Mouse (Mus musculus) liver, embryonic 13.5 days (tissue): ENCODE measurements around the gene Ndufv2. TPM values are rescaled to one million over a fixed set of nuclear protein-coding genes. Genes with fewer than 3 reads are reported as not detected.

ENCODE experiments used
- ATAC-seq: fragments of 200-750 bp; cut with Nextera tagmentation; 2 replicates; pipeline ENCODE4 v1.8.0; 2017; ENCODE audit warnings: low read depth, mild to moderate bottlenecking, moderate number of reproducible peaks, moderate library complexity
- DNase-seq: peaks from one replicate; pipeline ENCODE4 v3.0.0; 2022
- H3K27ac ChIP-seq: fragments of 300-500 bp; sonication (generic); 2 replicates; pipeline ENCODE4 v1.5.1; 2015; ENCODE audit warnings: moderate library complexity, mild to moderate bottlenecking, inconsistent platforms
- H3K27me3 ChIP-seq: fragments of 300-500 bp; sonication (generic); 2 replicates; pipeline ENCODE4 v1.6.1; 2015; ENCODE audit warnings: mild to moderate bottlenecking, inconsistent platforms
- H3K36me3 ChIP-seq: fragments of 300-500 bp; sonication (generic); 2 replicates; pipeline ENCODE4 v1.6.1; 2015; ENCODE audit warnings: mild to moderate bottlenecking, inconsistent platforms
- H3K4me1 ChIP-seq: fragments of 300-500 bp; sonication (generic); replicated peaks from 2 replicates; pipeline ENCODE4 v1.6.1; 2015; ENCODE audit warnings: inconsistent platforms
- H3K4me2 ChIP-seq: fragments of 300-500 bp; sonication (generic); 2 replicates; pipeline ENCODE4 v1.6.1; 2015; ENCODE audit warnings: inconsistent platforms, mild to moderate bottlenecking, moderate library complexity
- H3K4me3 ChIP-seq: fragments of 300-500 bp; sonication (generic); replicated peaks from 2 replicates; pipeline ENCODE4 v1.5.1; 2015; ENCODE audit warnings: mild to moderate bottlenecking, inconsistent platforms
- H3K9ac ChIP-seq: fragments of 300-500 bp; sonication (generic); 2 replicates; pipeline ENCODE4 v1.6.1; 2015; ENCODE audit warnings: mild to moderate bottlenecking, inconsistent platforms
- H3K9me3 ChIP-seq: fragments of 300-500 bp; sonication (generic); replicated peaks from 2 replicates; pipeline ENCODE4 v1.6.1; 2016; ENCODE audit warnings: inconsistent platforms
- WGBS: fragments of 180-500 bp; shearing (Covaris S2); methylation state at CpG from one replicate; pipeline ENCODE4 v1.1.7; 2015; ENCODE audit not compliant: insufficient replicate concordance; 5-methylcytosine and 5-hydroxymethylcytosine counted together
- polyA plus RNA-seq: library from polyadenylated mRNA; unstranded; fragments of >200 nt; fragmentation: Nextera tagmentation; extraction: Ambion mirVana; gene quantifications from 2 replicates; pipeline ENCODE4 v1.2.1, GENCODE M21; 2015

The Ndufv2 gene
- polyA plus RNA-seq, 1 experiment from 2014 or later, result 246 TPM

DNA sequence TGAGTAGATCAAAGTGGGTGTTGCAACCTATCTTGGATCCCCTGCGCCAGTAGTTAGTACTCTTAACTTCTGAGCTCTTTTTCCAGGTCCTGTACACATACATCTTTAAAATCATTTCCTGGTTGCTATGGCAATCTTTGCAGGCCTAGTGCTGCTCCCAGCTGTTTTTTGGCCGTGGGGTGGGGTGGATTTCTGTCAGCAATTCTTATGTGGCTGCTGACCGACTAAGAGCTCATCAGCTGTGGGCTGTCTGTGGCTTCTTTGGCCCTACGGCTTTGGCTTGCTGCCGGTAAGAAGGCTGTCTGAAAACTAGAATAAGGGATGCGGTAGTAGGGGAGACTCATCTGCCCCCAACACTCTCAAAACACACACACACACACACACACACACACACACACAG, 9.4 kb upstream of the Ndufv2 start:
- H3K36me3 ChIP-seq, result peaks cover 24% of the 10 kb centered on the region
- peak overlapping the region; percentile 76 for H3K9ac ChIP-seq
- whole genome bisulfite sequencing, result 21% methylated on average over 6 of the region's 6 CpGs
- H3K4me3 ChIP-seq, result peak overlapping the region; percentile 75
- H3K27ac ChIP-seq, result peak overlapping the region; percentile 75
- peaks cover 45% of the 10 kb centered on the region for H3K4me1 ChIP-seq
- ATAC-seq (no peak), DNase-seq (no peak)
- no peaks in the 10 kb centered on the region for H3K27me3 ChIP-seq
- H3K9me3 ChIP-seq, result no peaks in the 10 kb centered on the region
- peak overlapping the region; percentile 71 for H3K4me2 ChIP-seq

DNA sequence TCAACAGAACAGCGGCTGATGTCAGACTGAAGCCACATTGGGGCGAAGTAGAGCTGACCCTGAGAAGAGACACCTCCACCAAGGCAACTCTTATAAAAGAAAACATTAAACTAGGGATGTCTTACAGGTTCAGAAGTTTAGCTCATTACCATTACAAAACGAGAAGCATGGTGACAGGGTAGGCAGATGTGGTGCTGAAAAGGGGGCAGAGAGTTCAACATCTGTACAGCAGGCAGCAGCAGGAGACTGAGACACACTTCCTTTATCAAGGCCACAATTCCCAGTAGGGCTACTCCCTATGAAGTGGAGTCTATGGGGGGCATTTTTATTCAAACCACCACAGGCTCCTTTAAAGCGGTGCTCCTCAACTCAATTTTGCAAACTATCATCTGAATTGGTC, 6.8 kb upstream of the Ndufv2 start:
- Histone ChIP-seq H3K27ac (no peak overlapping the region), H3K36me3 (no peaks in the 10 kb centered on the region), H3K9me3 (no peaks in the 10 kb centered on the region), H3K4me3 (no peak overlapping the region), H3K4me1 (peaks cover 53% of the 10 kb centered on the region), H3K9ac (no peak overlapping the region), H3K4me2 (no peak overlapping the region), H3K27me3 (no peaks in the 10 kb centered on the region)
- DNase-seq (no peak), ATAC-seq (no peak)
- 59% methylated on average over 4 of the region's 4 CpGs for WGBS

DNA sequence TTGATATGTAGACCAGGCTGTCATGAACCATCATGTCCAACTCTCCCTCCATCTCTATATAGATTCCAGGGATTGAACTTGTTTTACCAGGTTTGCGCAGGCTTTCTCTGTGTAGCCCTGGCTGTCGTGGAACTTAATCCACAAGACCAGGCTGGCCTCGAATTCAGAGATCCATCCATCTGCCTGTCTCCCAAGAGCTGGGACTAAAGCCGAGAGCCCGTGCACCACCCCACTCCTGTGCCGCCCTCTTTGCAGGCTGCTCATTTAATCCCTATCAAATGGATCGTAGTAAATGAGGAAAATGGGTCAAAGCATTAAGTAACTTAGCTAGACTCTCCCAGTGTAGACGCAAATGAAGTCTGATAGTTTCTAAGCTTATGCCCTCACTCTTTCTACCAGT, 6.1 kb upstream of the Ndufv2 start:
- H3K4me1 ChIP-seq, result peaks cover 48% of the 10 kb centered on the region
- DNase-seq, result no peak
- H3K9me3 ChIP-seq, result no peaks in the 10 kb centered on the region
- no peak overlapping the region for H3K4me2 ChIP-seq
- H3K9ac ChIP-seq, result no peak overlapping the region
- ATAC-seq, result no peak
- H3K27me3 ChIP-seq, result no peaks in the 10 kb centered on the region
- H3K4me3 ChIP-seq, result no peak overlapping the region
- H3K36me3 ChIP-seq, result no peaks in the 10 kb centered on the region
- H3K27ac ChIP-seq, result no peak overlapping the region
- WGBS, result 67% methylated on average over 8 of the region's 8 CpGs

DNA sequence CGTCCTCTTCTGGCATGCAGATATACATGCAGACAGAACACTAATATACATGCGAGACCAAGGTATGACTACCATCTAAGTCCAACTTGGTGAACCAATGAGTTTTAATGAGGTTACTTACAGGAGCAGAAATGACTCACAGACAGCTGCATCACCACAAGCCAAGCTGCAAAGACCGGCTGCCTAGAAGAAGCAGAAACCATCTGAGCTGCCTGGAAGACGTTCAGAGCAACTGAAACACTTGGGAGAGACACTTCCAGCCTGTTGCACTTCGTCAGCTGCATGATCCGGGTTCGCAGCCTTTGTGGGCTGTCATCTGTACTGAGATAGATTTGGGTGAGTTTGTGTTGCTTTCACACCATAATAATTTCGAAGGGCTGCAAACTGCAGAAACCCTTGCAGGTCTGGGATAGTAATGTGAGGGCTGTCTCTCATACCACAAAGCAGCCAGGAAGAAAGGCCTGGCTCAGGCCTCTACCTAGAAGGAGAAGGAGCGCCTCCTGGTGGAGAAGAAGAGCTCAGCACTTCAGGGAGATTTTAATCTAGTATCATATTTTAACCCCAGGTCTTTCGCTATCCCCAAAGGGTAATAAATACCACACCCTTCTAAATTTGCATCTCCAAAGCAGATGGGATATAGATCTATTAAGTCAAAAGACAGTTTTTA, 5.4 kb upstream of the Ndufv2 start:
- no peaks in the 10 kb centered on the region for H3K9me3 ChIP-seq
- no peak overlapping the region for H3K4me2 ChIP-seq
- H3K4me1 ChIP-seq, result peaks cover 48% of the 10 kb centered on the region
- peak; percentile 44 for DNase-seq
- no peak overlapping the region for H3K9ac ChIP-seq
- H3K4me3 ChIP-seq, result no peak overlapping the region
- H3K36me3 ChIP-seq, result no peaks in the 10 kb centered on the region
- no peak overlapping the region for H3K27ac ChIP-seq
- ATAC-seq, result no peak
- 51% methylated on average over 10 of the region's 10 CpGs for WGBS
- H3K27me3 ChIP-seq, result no peaks in the 10 kb centered on the region

DNA sequence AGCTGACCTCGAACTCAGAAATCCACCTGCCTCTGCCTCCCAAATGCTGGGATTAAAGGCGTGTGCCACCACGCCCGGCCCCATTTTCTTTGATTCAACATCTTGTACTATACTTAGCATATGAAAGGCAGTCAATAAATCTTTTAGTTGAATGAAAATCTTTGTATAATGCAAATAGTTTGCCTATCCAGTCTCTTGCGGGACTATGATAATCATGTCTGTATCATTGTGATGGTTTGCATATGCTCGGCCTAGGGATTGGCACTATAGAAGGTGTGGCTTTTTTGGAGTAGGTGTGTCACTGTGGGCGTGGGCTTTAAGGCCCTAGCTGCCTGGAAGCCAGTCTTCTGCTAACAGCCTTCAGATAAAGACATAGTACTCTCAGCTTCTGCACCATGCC, 2.7 kb upstream of the Ndufv2 start:
- no peak for ATAC-seq
- WGBS, result 68% methylated on average over 7 of the region's 7 CpGs
- DNase-seq, result no peak
- Histone ChIP-seq H3K36me3 (no peaks in the 10 kb centered on the region), H3K27ac (no peak overlapping the region), H3K4me1 (peaks cover 43% of the 10 kb centered on the region), H3K9me3 (no peaks in the 10 kb centered on the region), H3K4me3 (no peak overlapping the region), H3K9ac (no peak overlapping the region), H3K4me2 (no peak overlapping the region), H3K27me3 (no peaks in the 10 kb centered on the region)

DNA sequence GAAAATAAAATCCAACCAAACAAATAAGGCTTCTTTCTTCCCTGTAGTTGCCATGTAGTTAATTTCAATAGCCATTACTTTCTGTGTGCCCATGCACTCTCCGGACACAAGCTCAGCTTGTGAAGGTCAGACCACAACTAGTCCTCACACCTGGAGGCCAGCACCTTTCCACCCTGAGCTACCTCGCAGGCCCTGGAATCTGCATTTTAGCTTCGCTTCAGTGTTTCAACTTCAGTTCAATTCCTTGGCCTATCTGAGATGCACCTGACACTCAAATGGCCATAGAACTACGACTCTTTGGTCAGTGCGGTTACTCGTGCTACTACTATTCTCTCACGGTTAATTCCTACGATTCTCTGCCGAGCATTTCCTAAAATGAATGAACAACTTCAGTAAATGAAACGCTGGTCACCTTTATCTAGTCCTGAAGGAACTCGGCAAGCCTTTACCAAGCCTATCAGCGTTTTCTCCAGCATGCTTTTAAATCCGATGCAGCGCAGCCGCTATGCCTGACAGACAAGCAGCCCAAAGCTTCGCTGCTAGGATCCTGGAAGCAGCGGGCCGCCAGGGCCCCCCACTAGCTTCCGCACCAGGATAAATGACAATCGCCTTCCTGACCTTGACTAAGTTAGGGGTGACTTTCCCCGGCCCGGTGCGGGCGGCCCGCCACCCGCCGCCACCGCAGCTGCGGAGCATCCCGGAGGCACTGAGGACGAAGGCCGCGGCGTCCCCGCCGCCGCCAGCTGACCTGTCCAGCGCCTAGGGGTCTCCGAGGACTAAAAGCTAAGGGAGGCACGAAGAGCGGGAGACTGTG, 586 bp downstream of the Ndufv2 start:
- Histone ChIP-seq H3K9me3 (no peaks in the 10 kb centered on the region), H3K4me3 (peak overlapping the region; percentile 98), H3K36me3 (peaks cover 5% of the 10 kb centered on the region; the same call in 1 of the 2 replicates), H3K4me2 (peak overlapping the region; percentile 83), H3K27ac (peak overlapping the region; percentile 92), H3K4me1 (peaks cover 43% of the 10 kb centered on the region), H3K27me3 (no peaks in the 10 kb centered on the region), H3K9ac (peak overlapping the region; percentile 99)
- WGBS, result 1% methylated on average over 41 of the region's 41 CpGs
- DNase-seq (no peak), ATAC-seq (peak; percentile 55)

DNA sequence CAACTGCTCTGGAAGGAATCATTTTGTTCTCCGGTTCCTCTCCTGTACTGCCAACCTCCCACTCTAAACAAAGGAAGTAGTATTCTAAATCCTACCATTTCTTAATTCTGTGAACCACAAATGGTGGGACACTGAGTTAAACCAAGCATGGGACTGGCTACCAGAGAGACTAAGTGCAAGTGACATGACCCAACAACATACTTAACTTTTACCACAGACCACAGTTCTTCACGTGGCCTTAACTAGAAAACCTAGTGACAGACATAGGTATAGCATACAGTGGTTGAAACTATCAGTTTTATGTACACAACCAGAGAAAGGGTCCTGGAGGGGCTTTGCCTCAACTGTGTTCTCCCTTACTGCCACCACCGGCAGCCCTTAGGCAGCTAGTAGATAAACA, 8.7 kb downstream of the Ndufv2 start:
- no peaks in the 10 kb centered on the region for H3K9me3 ChIP-seq
- H3K4me3 ChIP-seq, result no peak overlapping the region
- H3K4me1 ChIP-seq, result peaks cover 7% of the 10 kb centered on the region; the same call in 1 of the 2 replicates
- H3K27me3 ChIP-seq, result no peaks in the 10 kb centered on the region
- H3K27ac ChIP-seq, result no peak overlapping the region
- no peak overlapping the region for H3K4me2 ChIP-seq
- H3K9ac ChIP-seq, result no peak overlapping the region
- WGBS, result 71% methylated on average over 3 of the region's 3 CpGs
- no peak for DNase-seq
- H3K36me3 ChIP-seq, result peaks cover 43% of the 10 kb centered on the region
- no peak for ATAC-seq

DNA sequence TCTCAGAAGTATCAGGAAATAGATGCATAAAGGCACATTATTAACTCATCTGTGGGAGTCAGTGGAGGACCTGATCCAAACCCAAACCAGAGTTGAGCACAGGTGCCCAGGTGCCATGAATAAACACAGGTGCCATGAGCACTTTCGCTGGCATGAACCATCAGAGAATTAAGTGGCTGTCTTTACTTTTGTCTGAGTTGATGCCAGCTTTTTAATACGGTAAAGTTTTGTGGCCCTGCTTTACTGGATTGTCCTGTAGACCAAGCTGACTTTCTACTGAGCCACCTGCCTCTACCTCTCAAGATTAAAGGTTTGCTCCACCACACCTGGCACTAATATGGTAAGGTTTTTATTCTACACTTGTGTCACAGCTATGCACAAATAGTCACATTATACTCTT, 9.3 kb downstream of the Ndufv2 start:
- Histone ChIP-seq H3K36me3 (peaks cover 45% of the 10 kb centered on the region), H3K9me3 (no peaks in the 10 kb centered on the region), H3K9ac (no peak overlapping the region), H3K27ac (no peak overlapping the region), H3K4me2 (no peak overlapping the region), H3K4me1 (peaks cover 7% of the 10 kb centered on the region; the same call in 1 of the 2 replicates), H3K27me3 (no peaks in the 10 kb centered on the region), H3K4me3 (no peak overlapping the region)
- ATAC-seq (no peak), DNase-seq (no peak)
- WGBS, result 90% methylated on average over 2 of the region's 2 CpGs

DNA sequence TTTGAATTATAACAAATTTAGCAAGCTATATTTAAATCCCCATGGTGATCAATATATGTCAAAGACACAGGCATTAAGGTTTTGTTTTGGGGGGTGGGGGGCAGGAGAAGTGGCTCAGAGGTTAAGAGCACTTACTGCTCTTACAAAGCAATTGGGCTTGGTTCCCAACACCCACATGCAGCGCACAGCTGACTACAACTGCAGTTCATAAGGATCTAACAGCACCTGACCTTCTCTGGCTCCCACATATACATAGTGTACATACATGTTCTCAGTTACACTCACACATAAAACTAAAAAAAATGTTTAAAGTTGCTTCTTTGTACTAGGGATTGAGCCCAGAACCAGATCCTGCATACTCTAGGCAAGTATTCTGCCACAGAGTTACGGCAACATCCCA, 10.0 kb downstream of the Ndufv2 start:
- Histone ChIP-seq H3K27me3 (no peaks in the 10 kb centered on the region), H3K9me3 (no peaks in the 10 kb centered on the region), H3K4me1 (0 out of 2 replicates have a peak, but pooled peaks cover 3% of the 10 kb centered on the region), H3K36me3 (peaks cover 51% of the 10 kb centered on the region), H3K27ac (no peak overlapping the region), H3K4me3 (no peak overlapping the region), H3K9ac (no peak overlapping the region), H3K4me2 (no peak overlapping the region)
- WGBS, result 84% methylated on average over 2 of the region's 2 CpGs
- DNase-seq (no peak), ATAC-seq (no peak)

DNA sequence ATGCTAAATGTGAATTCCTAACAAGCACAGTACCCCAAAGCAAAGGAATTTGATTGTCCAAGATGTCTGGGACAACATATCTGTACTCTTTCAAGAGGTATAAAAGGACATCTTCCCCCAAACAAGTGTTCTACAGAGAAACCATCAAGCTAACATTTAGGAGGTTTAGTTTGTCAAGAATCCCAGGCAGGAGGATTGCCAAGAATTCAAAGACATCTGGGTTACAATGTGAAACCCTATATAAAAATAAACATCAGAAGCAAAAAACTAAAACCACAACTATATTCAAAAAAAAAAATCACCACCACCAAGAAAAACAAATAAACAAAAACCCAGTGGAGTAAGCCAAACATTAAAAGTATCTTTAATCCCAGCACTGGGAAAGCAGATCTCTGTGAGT, 11.1 kb downstream of the Ndufv2 start:
- no peak overlapping the region for H3K9ac ChIP-seq
- no peak for DNase-seq
- H3K27me3 ChIP-seq, result no peaks in the 10 kb centered on the region
- no peak for ATAC-seq
- H3K36me3 ChIP-seq, result peaks cover 63% of the 10 kb centered on the region
- H3K4me1 ChIP-seq, result no peaks in the 10 kb centered on the region
- no peak overlapping the region for H3K27ac ChIP-seq
- no peaks in the 10 kb centered on the region for H3K9me3 ChIP-seq
- no peak overlapping the region for H3K4me3 ChIP-seq
- no peak overlapping the region for H3K4me2 ChIP-seq

DNA sequence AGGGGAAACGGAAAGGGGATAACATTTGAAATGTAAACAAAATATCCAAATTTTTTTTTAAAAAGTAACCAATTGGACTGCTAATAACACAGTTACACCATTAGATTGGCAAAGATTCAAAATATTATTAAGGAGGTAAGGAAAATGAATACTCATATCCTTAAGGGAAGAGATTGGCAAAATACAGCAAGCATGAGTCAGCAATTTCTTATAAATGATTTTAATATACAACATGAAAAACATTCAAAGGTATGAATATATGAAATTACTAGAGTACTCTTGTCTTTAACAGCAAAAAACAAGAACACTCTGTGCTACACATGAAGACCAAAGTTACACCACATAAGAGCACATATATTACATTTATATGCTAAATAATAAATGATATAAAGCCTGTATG, 16.3 kb downstream of the Ndufv2 start:
- WGBS, result 71% methylated on average over 1 of the region's 1 CpGs
- ATAC-seq (no peak), DNase-seq (no peak)
- Histone ChIP-seq H3K4me3 (no peak overlapping the region), H3K9ac (no peak overlapping the region), H3K9me3 (no peaks in the 10 kb centered on the region), H3K27me3 (no peaks in the 10 kb centered on the region), H3K4me2 (no peak overlapping the region), H3K36me3 (peaks cover 60% of the 10 kb centered on the region), H3K27ac (no peak overlapping the region), H3K4me1 (0 out of 2 replicates have a peak, but pooled peaks cover 3% of the 10 kb centered on the region)

DNA sequence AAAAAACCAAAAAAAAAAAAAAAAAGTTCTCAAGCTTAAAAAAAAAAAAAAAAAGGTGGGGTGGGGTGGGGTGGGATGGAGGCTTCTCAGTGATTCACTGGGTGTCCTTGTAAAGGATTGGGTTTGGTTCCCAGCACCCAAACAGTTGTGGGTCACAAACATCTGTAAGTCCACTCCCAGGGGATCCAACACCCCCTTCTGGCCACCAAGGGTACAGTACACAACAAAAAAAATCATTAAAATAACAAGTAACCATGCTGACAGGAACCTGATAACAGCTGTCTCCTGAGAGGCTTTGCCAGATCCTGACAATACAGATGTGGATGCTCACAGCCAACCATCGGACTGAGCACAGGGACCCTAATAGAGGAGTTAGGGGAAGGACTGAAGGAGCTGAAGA, 16.9 kb downstream of the Ndufv2 start:
- DNase-seq, result no peak
- WGBS, result 71% methylated on average over 1 of the region's 1 CpGs
- H3K9me3 ChIP-seq, result no peaks in the 10 kb centered on the region
- H3K4me2 ChIP-seq, result no peak overlapping the region
- peaks cover 61% of the 10 kb centered on the region for H3K36me3 ChIP-seq
- no peak overlapping the region for H3K4me3 ChIP-seq
- no peak overlapping the region for H3K9ac ChIP-seq
- H3K27ac ChIP-seq, result no peak overlapping the region
- H3K27me3 ChIP-seq, result no peaks in the 10 kb centered on the region
- no peak for ATAC-seq
- 0 out of 2 replicates have a peak, but pooled peaks cover 3% of the 10 kb centered on the region for H3K4me1 ChIP-seq
